Mouse (Mus musculus): Measurements from ENCODE around the gene Rapgef4.

The Rapgef4 gene

GRCm38 (mm10) chr2:72077490-72078139 is 96.6 kb downstream of the Rapgef4 start:
- DNase-seq (ENCODE audit: low spot score), result no peak

GRCm38 (mm10) chr2:72078140-72078521 is 97.1 kb downstream of the Rapgef4 start:
- no peak for DNase-seq (ENCODE audit: low spot score)

- no peak for DNase-seq (ENCODE audit: low spot score)
These were observed 98.1 kb downstream of the Rapgef4 start for GRCm38 (mm10) chr2:72079110-72079509.

GRCm38 (mm10) chr2:72082846-72083245 is 101.8 kb downstream of the Rapgef4 start:
- no peak for DNase-seq (ENCODE audit: low spot score)

GRCm38 (mm10) chr2:72088886-72089285 is 107.8 kb downstream of the Rapgef4 start:
- DNase-seq (ENCODE audit: low spot score), result no peak

- DNase-seq (ENCODE audit: low spot score), result no peak
These were observed 109.0 kb downstream of the Rapgef4 start for GRCm38 (mm10) chr2:72090061-72090460.

GRCm38 (mm10) chr2:72092046-72092445 is 111.0 kb downstream of the Rapgef4 start:
- no peak for DNase-seq (ENCODE audit: low spot score)

GRCm38 (mm10) chr2:72093402-72094037 is 112.5 kb downstream of the Rapgef4 start:
- no peak for DNase-seq (ENCODE audit: low spot score)

GRCm38 (mm10) chr2:72094038-72094437 is 113.0 kb downstream of the Rapgef4 start:
- DNase-seq (ENCODE audit: low spot score), result no peak

- DNase-seq (ENCODE audit: low spot score), result no peak
These were observed 113.4 kb downstream of the Rapgef4 start for GRCm38 (mm10) chr2:72094446-72094845.

GRCm38 (mm10) chr2:72095002-72095401 is 114.0 kb downstream of the Rapgef4 start:
- no peak for DNase-seq (ENCODE audit: low spot score)

GRCm38 (mm10) chr2:72096345-72096744 is 115.3 kb downstream of the Rapgef4 start:
- DNase-seq (ENCODE audit: low spot score), result no peak

GRCm38 (mm10) chr2:72098366-72098765 is 117.3 kb downstream of the Rapgef4 start:
- no peak for DNase-seq (ENCODE audit: low spot score)

GRCm38 (mm10) chr2:72104604-72105003 is 123.6 kb downstream of the Rapgef4 start:
- DNase-seq (ENCODE audit: low spot score), result no peak

GRCm38 (mm10) chr2:72107525-72108180 is 126.6 kb downstream of the Rapgef4 start:
- DNase-seq (ENCODE audit: low spot score), result no peak

GRCm38 (mm10) chr2:72108448-72109312 is 127.6 kb downstream of the Rapgef4 start:
- no peak for DNase-seq (ENCODE audit: low spot score)

GRCm38 (mm10) chr2:72110404-72110803 is 129.4 kb downstream of the Rapgef4 start:
- DNase-seq (ENCODE audit: low spot score), result no peak

- DNase-seq (ENCODE audit: low spot score), result no peak
These were observed 132.7 kb downstream of the Rapgef4 start for GRCm38 (mm10) chr2:72113716-72114115.

GRCm38 (mm10) chr2:72114148-72114559 is 133.1 kb downstream of the Rapgef4 start:
- DNase-seq (ENCODE audit: low spot score), result no peak

GRCm38 (mm10) chr2:72116103-72116502 is 135.1 kb downstream of the Rapgef4 start:
- no peak for DNase-seq (ENCODE audit: low spot score)

- no peak for DNase-seq (ENCODE audit: low spot score)
These were observed 135.7 kb downstream of the Rapgef4 start for GRCm38 (mm10) chr2:72116698-72117097.
